Mouse (Mus musculus): ENCODE results near the gene Tnks2. TPM values are rescaled to one million over a fixed set of nuclear protein-coding genes. Genes with fewer than 3 reads are reported as not detected.

The Tnks2 gene
- polyA plus RNA-seq, 1 experiment = 46.0 TPM

- Histone ChIP-seq H3K27ac (ENCODE audit: control insufficient read depth, insufficient read depth, low read length) (no peak overlapping the region), H3K27me3 (ENCODE audit: control insufficient read depth, insufficient read depth, low read length) (no peaks in the 10 kb centered on the region), H3K4me3 (ENCODE audit: control insufficient read depth, insufficient read depth, low read length) (no peak overlapping the region), H3K4me1 (replicated peaks; ENCODE audit: control insufficient read depth, insufficient read depth, low read length) (no peaks in the 10 kb centered on the region; the same call in 1 of the 2 replicates), H3K36me3 (ENCODE audit: control insufficient read depth, insufficient read depth, low read length) (no peaks in the 10 kb centered on the region)
- DNase-seq = no peak
- WGBS = 96% methylated on average over 4 of the region's 4 CpGs
- no peak for TF ChIP-seq CTCF (IDR thresholded peaks at IDR 0.05; ENCODE audit: borderline replicate concordance, control insufficient read depth, extremely low read depth, insufficient read depth, low read length, poor library complexity)
- TF ChIP-seq POLR2A (IDR thresholded peaks at IDR 0.05; ENCODE audit: control insufficient read depth, extremely low read depth, insufficient read depth, low read length, poor library complexity) = no peak
Observed at GRCm38 (mm10) chr19:36822701-36823100, 11.3 kb upstream of the Tnks2 start.

- Histone ChIP-seq H3K4me1 (replicated peaks; ENCODE audit: control insufficient read depth, insufficient read depth, low read length) (no peaks in the 10 kb centered on the region), H3K27me3 (ENCODE audit: control insufficient read depth, insufficient read depth, low read length) (no peaks in the 10 kb centered on the region), H3K36me3 (ENCODE audit: control insufficient read depth, insufficient read depth, low read length) (no peaks in the 10 kb centered on the region), H3K27ac (ENCODE audit: control insufficient read depth, insufficient read depth, low read length) (no peak overlapping the region), H3K4me3 (ENCODE audit: control insufficient read depth, insufficient read depth, low read length) (no peak overlapping the region)
- 95% methylated on average over 5 of the region's 5 CpGs for WGBS
- TF ChIP-seq POLR2A (IDR thresholded peaks at IDR 0.05; ENCODE audit: control insufficient read depth, extremely low read depth, insufficient read depth, low read length, poor library complexity) (no peak), CTCF (IDR thresholded peaks at IDR 0.05; ENCODE audit: borderline replicate concordance, control insufficient read depth, extremely low read depth, insufficient read depth, low read length, poor library complexity) (no peak)
- DNase-seq = no peak
Observed at GRCm38 (mm10) chr19:36827650-36828049, 6.4 kb upstream of the Tnks2 start.

- WGBS = 78% methylated on average over 8 of the region's 8 CpGs
- Histone ChIP-seq H3K27ac (ENCODE audit: control insufficient read depth, insufficient read depth, low read length) (no peak overlapping the region), H3K36me3 (ENCODE audit: control insufficient read depth, insufficient read depth, low read length) (no peaks in the 10 kb centered on the region), H3K27me3 (ENCODE audit: control insufficient read depth, insufficient read depth, low read length) (no peaks in the 10 kb centered on the region), H3K4me3 (ENCODE audit: control insufficient read depth, insufficient read depth, low read length) (no peak overlapping the region), H3K4me1 (replicated peaks; ENCODE audit: control insufficient read depth, insufficient read depth, low read length) (peaks cover 4% of the 10 kb centered on the region)
- no peak for DNase-seq
- no peak for TF ChIP-seq POLR2A (IDR thresholded peaks at IDR 0.05; ENCODE audit: control insufficient read depth, extremely low read depth, insufficient read depth, low read length, poor library complexity)
- TF ChIP-seq CTCF (IDR thresholded peaks at IDR 0.05; ENCODE audit: borderline replicate concordance, control insufficient read depth, extremely low read depth, insufficient read depth, low read length, poor library complexity) = no peak
Observed at GRCm38 (mm10) chr19:36828322-36828721, 5.7 kb upstream of the Tnks2 start.

- Histone ChIP-seq H3K4me1 (replicated peaks; ENCODE audit: control insufficient read depth, insufficient read depth, low read length) (peaks cover 9% of the 10 kb centered on the region), H3K27ac (ENCODE audit: control insufficient read depth, insufficient read depth, low read length) (peak overlapping the region; percentile 60), H3K36me3 (ENCODE audit: control insufficient read depth, insufficient read depth, low read length) (no peaks in the 10 kb centered on the region), H3K27me3 (ENCODE audit: control insufficient read depth, insufficient read depth, low read length) (no peaks in the 10 kb centered on the region), H3K4me3 (ENCODE audit: control insufficient read depth, insufficient read depth, low read length) (peak overlapping the region; percentile 91)
- 16% methylated on average over 19 of the region's 19 CpGs for WGBS
- TF ChIP-seq POLR2A (IDR thresholded peaks at IDR 0.05; ENCODE audit: control insufficient read depth, extremely low read depth, insufficient read depth, low read length, poor library complexity) (no peak), CTCF (IDR thresholded peaks at IDR 0.05; ENCODE audit: borderline replicate concordance, control insufficient read depth, extremely low read depth, insufficient read depth, low read length, poor library complexity) (no peak)
- DNase-seq = peak; percentile 36
Observed at GRCm38 (mm10) chr19:36832951-36833787, 863 bp upstream of the Tnks2 start.

- Histone ChIP-seq H3K27me3 (ENCODE audit: control insufficient read depth, insufficient read depth, low read length) (no peaks in the 10 kb centered on the region), H3K27ac (ENCODE audit: control insufficient read depth, insufficient read depth, low read length) (peak overlapping the region; percentile 44), H3K36me3 (ENCODE audit: control insufficient read depth, insufficient read depth, low read length) (no peaks in the 10 kb centered on the region), H3K4me1 (replicated peaks; ENCODE audit: control insufficient read depth, insufficient read depth, low read length) (peaks cover 9% of the 10 kb centered on the region), H3K4me3 (ENCODE audit: control insufficient read depth, insufficient read depth, low read length) (peak overlapping the region; percentile 91)
- under 1% methylated on average over 62 of the region's 62 CpGs for WGBS
- TF ChIP-seq POLR2A (IDR thresholded peaks at IDR 0.05; ENCODE audit: control insufficient read depth, extremely low read depth, insufficient read depth, low read length, poor library complexity) = no peak
- no peak for TF ChIP-seq CTCF (IDR thresholded peaks at IDR 0.05; ENCODE audit: borderline replicate concordance, control insufficient read depth, extremely low read depth, insufficient read depth, low read length, poor library complexity)
- peak; percentile 60 for DNase-seq
Observed at GRCm38 (mm10) chr19:36834532-36835431, 750 bp downstream of the Tnks2 start.

- 61% methylated on average over 4 of the region's 4 CpGs for WGBS
- TF ChIP-seq POLR2A (IDR thresholded peaks at IDR 0.05; ENCODE audit: control insufficient read depth, extremely low read depth, insufficient read depth, low read length, poor library complexity) (no peak), CTCF (IDR thresholded peaks at IDR 0.05; ENCODE audit: borderline replicate concordance, control insufficient read depth, extremely low read depth, insufficient read depth, low read length, poor library complexity) (no peak)
- no peak for DNase-seq
- H3K4me3 ChIP-seq (ENCODE audit: control insufficient read depth, insufficient read depth, low read length) = no peak overlapping the region
- no peak overlapping the region for H3K27ac ChIP-seq (ENCODE audit: control insufficient read depth, insufficient read depth, low read length)
- no peaks in the 10 kb centered on the region for H3K36me3 ChIP-seq (ENCODE audit: control insufficient read depth, insufficient read depth, low read length)
- H3K4me1 ChIP-seq (replicated peaks; ENCODE audit: control insufficient read depth, insufficient read depth, low read length) = peaks cover 9% of the 10 kb centered on the region
- H3K27me3 ChIP-seq (ENCODE audit: control insufficient read depth, insufficient read depth, low read length) = no peaks in the 10 kb centered on the region
Observed at GRCm38 (mm10) chr19:36836035-36836434, 2.0 kb downstream of the Tnks2 start.

Measured in thymus, adult 2 months (tissue).